8 mouse cellular contexts compared by ENCODE assay signal in the genomic region with DNA sequence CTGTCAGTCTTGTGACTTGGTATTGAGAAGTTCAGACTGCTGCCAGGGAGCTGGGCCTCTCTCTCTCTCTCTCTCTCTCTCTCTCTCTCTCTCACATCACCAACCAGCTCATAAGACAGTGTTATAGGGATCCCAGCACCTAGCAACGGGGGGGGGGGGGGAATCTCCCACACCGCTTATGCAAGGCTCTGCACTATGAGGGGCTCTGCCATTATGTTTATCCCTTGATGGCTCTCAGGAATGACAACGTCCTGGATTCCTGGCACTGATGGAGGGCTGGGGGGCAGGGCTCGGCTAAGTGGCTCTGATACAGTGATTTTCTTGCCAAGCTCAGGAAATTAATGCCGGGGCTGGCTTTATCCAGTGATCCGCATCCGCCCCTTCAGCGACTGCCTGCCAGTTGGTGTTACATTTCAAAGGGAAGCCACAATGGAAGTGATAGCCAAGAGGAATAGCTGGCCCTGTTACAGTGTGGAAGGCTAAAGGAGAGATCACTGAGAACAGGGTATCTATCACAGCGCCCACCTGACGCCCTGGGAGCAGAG. TPM values are rescaled to one million over a fixed set of nuclear protein-coding genes. Genes with fewer than 3 reads are reported as not detected.
DNase-seq lines count a peak whose midpoint lies in the region; ATAC-seq lines count a peak whose summit lies in the region.

No protein-coding gene starts in this region.

- peaks cover 35% of the 10 kb centered on the region for H3K27me3 ChIP-seq in midbrain, embryonic 12.5 days
- peaks cover 19% of the 10 kb centered on the region for H3K27me3 ChIP-seq in liver, embryonic 12.5 days (replicated peaks)

- DNase-seq in cerebellum, postnatal 14 days = peak; percentile 72 to 76
- no peak for DNase-seq in cerebellum, adult 11 months
- DNase-seq in embryo, embryonic 9.5 days (ENCODE audit: extremely low spot score) = peak; percentile 60
- peak; percentile 32 for DNase-seq in heart, postnatal 4 days
- peak; percentile 74 for DNase-seq in layer of hippocampus, adult 9-11 months
- DNase-seq in thymus, postnatal 10 days (ENCODE audit: low spot score in 2 of 2) = no peak

- under 1% methylated on average over 10 of the region's 10 CpGs for WGBS in midbrain, embryonic 12.5 days
- 18% methylated on average over 10 of the region's 10 CpGs for WGBS in liver, embryonic 12.5 days (ENCODE audit: insufficient replicate concordance)

- H3K4me1 ChIP-seq in midbrain, embryonic 12.5 days = peaks cover 41% of the 10 kb centered on the region
- H3K4me1 ChIP-seq in liver, embryonic 12.5 days = peaks cover 26% of the 10 kb centered on the region

- peak overlapping the region; percentile 44 for H3K4me2 ChIP-seq in midbrain, embryonic 12.5 days (replicated peaks)
- no peak overlapping the region for H3K4me2 ChIP-seq in liver, embryonic 12.5 days

- H3K27ac ChIP-seq in midbrain, embryonic 12.5 days (replicated peaks) = peak overlapping the region; percentile 63
- no peak overlapping the region for H3K27ac ChIP-seq in liver, embryonic 12.5 days

- H3K4me3 ChIP-seq in midbrain, embryonic 12.5 days = peak overlapping the region; percentile 13; the same call in 1 of the 2 replicates
- no peak overlapping the region for H3K4me3 ChIP-seq in liver, embryonic 12.5 days

- 0 out of 2 replicates have a peak overlapping the region, but pooled peaks have one; percentile 6 for H3K9ac ChIP-seq in midbrain, embryonic 12.5 days (replicated peaks)
- H3K9ac ChIP-seq in liver, embryonic 12.5 days = no peak overlapping the region

- peak; percentile 76 for ATAC-seq in midbrain, embryonic 12.5 days (ENCODE audit: low FRiP score, low read depth)
- ATAC-seq in liver, embryonic 12.5 days = no peak

- H3K36me3 ChIP-seq in midbrain, embryonic 12.5 days = no peaks in the 10 kb centered on the region
- H3K36me3 ChIP-seq in liver, embryonic 12.5 days = no peaks in the 10 kb centered on the region

- H3K9me3 ChIP-seq in midbrain, embryonic 12.5 days = no peaks in the 10 kb centered on the region
- H3K9me3 ChIP-seq in liver, embryonic 12.5 days (replicated peaks) = no peaks in the 10 kb centered on the region

RNA-seq across cellular contexts. Expression of a gene that starts 38.7 kb away (rescaled TPM):
- 1 to 10 TPM; 1.8 to 1.9 TPM for total RNA-seq in heart, postnatal 4 days (2021)
- 0.60 and 0.85 TPM in 2 replicates for polyA plus RNA-seq in midbrain, embryonic 12.5 days (2016; fragmentation: Nextera tagmentation; extraction: Ambion mirVana)
- 0.85 and 1.4 TPM in 2 replicates for polyA plus RNA-seq in liver, embryonic 12.5 days (2016; fragmentation: Nextera tagmentation; extraction: Ambion mirVana)

Comparison
In these comparisons a context has a peak if more than half of its experiments do, and no peak if none do; other contexts are left out.
1. DNase-seq: peak in cerebellum, postnatal 14 days (2 of 2), embryo, embryonic 9.5 days (single experiment), heart, postnatal 4 days (single experiment) and layer of hippocampus, adult 9-11 months (single experiment); none in cerebellum, adult 11 months (single experiment) and thymus, postnatal 10 days (0 of 2).